Mouse (Mus musculus) myocyte (in vitro differentiated cells): ENCODE results near the gene Nxph4. TPM values are rescaled to one million over a fixed set of nuclear protein-coding genes. Genes with fewer than 3 reads are reported as not detected.

ENCODE experiments used
- H3K27me3 ChIP-seq: one replicate; pipeline ENCODE4 v1.6.1; 2011; ENCODE audit not compliant: control insufficient read depth, insufficient read depth, insufficient read length
- H3K36me3 ChIP-seq: one replicate; pipeline ENCODE4 v1.6.1; 2011; ENCODE audit not compliant: control insufficient read depth, insufficient read depth
- H3K4me2 ChIP-seq: one replicate; pipeline ENCODE4 v1.6.1; 2011; ENCODE audit warnings: low read depth, control low read depth
- H3K4me3 ChIP-seq: one replicate; pipeline ENCODE4 v1.5.1; 2011; ENCODE audit warnings: mild to moderate bottlenecking, control low read depth, moderate library complexity
- H3K79me2 ChIP-seq: one replicate; pipeline ENCODE4 v1.6.1; 2011; ENCODE audit not compliant: control insufficient read depth, insufficient read depth
- H3ac ChIP-seq: one replicate; pipeline ENCODE4 v1.6.1; 2011; ENCODE audit not compliant: control insufficient read depth, insufficient read length
- CEBPB ChIP-seq: IDR thresholded peaks from 2 replicates; pipeline ENCODE4 v1.6.1; 2011; ENCODE audit warnings: mild to moderate bottlenecking, moderate library complexity; ENCODE audit not compliant: poor library complexity, insufficient read depth, severe bottlenecking
- E2F4 ChIP-seq: IDR thresholded peaks from one replicate; pipeline ENCODE4 v1.6.1; 2011; ENCODE audit warnings: mild to moderate bottlenecking, control low read depth, moderate library complexity; ENCODE audit not compliant: insufficient read depth
- MAX ChIP-seq: IDR thresholded peaks from one replicate; pipeline ENCODE4 v1.6.1; 2011; ENCODE audit warnings: low read depth, mild to moderate bottlenecking, control low read depth
- MYOD1 ChIP-seq, 3 experiments: IDR thresholded peaks; one replicate each; pipeline ENCODE4 v1.6.1; 2011; ENCODE audit warnings: control low read depth in 2 of 3, low read depth in 2 of 3, mild to moderate bottlenecking in 2 of 3, moderate library complexity in 1 of 3; ENCODE audit not compliant: insufficient read length in 2 of 3, control insufficient read depth in 1 of 3
- MYOG ChIP-seq, 3 experiments: IDR thresholded peaks; one replicate each; pipeline ENCODE4 v1.6.1; 2011; ENCODE audit warnings: control low read depth in 2 of 3, low read depth in 2 of 3, mild to moderate bottlenecking in 2 of 3; ENCODE audit not compliant: insufficient read length in 2 of 3, control insufficient read depth in 1 of 3, insufficient read depth in 1 of 3
- POLR2A ChIP-seq: IDR thresholded peaks from one replicate; pipeline ENCODE4 v1.6.1; 2011; ENCODE audit warnings: low read depth, mild to moderate bottlenecking, control low read depth, moderate library complexity; ENCODE audit not compliant: insufficient read length
- POLR2AphosphoS2 ChIP-seq: IDR thresholded peaks from one replicate; pipeline ENCODE4 v1.6.1; 2011; ENCODE audit warnings: low read depth, control low read depth; ENCODE audit not compliant: insufficient read length
- REST ChIP-seq: IDR thresholded peaks from one replicate; pipeline ENCODE4 v1.6.1; 2011; ENCODE audit warnings: mild to moderate bottlenecking, control low read depth, moderate library complexity; ENCODE audit not compliant: insufficient read depth, insufficient read length
- SRF ChIP-seq: IDR thresholded peaks from one replicate; pipeline ENCODE4 v1.6.1; 2011; ENCODE audit warnings: low read depth; ENCODE audit not compliant: control insufficient read depth, insufficient read length
- TCF12 ChIP-seq: IDR thresholded peaks from one replicate; pipeline ENCODE4 v1.6.1; 2011; ENCODE audit warnings: mild to moderate bottlenecking, control low read depth; ENCODE audit not compliant: poor library complexity, insufficient read depth, severe bottlenecking
- TCF3 ChIP-seq: IDR thresholded peaks from one replicate; pipeline ENCODE4 v1.6.1; 2011; ENCODE audit warnings: low read depth, control low read depth; ENCODE audit not compliant: insufficient read length
- USF1 ChIP-seq: IDR thresholded peaks from one replicate; pipeline ENCODE4 v1.6.1; 2011; ENCODE audit warnings: low read depth, mild to moderate bottlenecking, control low read depth, moderate library complexity
- polyA plus RNA-seq: library from polyadenylated mRNA; unstranded; fragments of >200 nt; fragmentation: generic; extraction: Trizol; gene quantifications from one replicate; pipeline ENCODE4 v1.2.1, GENCODE M21; 2012; ENCODE audit warnings: missing spikeins

Gene Nxph4
- polyA plus RNA-seq, 1 experiment, result 3.9 TPM

DNA sequence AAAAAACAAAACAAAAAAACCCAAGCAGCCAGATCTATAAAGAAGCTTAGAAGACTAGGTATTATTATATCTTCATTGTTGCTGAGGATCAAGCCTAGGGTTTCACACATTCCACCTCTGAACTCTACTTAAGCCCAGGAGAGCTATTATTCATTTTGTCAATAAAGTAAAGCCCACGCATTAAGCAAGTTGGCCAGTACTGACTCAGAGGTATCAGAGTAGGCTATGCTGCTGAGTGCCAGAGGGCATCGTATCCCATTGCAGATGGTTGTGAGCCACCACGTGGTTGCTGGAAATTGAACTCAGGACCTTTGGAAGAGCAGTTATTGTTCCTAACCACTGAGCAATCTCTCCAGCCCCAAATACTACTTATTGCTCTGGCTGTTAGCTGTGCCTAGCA is 9.6 kb upstream of the Nxph4 start:
- no peaks in the 10 kb centered on the region for H3K79me2 ChIP-seq
- H3K4me2 ChIP-seq, result no peak overlapping the region
- H3K4me3 ChIP-seq, result no peak overlapping the region
- no peak for TF ChIP-seq POLR2AphosphoS2
- no peak for TF ChIP-seq E2F4
- no peak for TF ChIP-seq MYOG (IDR thresholded peaks at IDR 0.05; ENCODE audit: control insufficient read depth in 1 of 3, insufficient read depth in 1 of 3, insufficient read length in 2 of 3, low read depth in 2 of 3)
- no peak for TF ChIP-seq TCF3
- no peak for TF ChIP-seq USF1
- no peak for TF ChIP-seq SRF
- no peak for TF ChIP-seq POLR2A
- no peak for TF ChIP-seq MYOD1 (IDR thresholded peaks at IDR 0.05; ENCODE audit: control insufficient read depth in 1 of 3, insufficient read length in 2 of 3, low read depth in 2 of 3)
- TF ChIP-seq REST, result no peak
- TF ChIP-seq MAX, result no peak
- no peak for TF ChIP-seq CEBPB
- TF ChIP-seq TCF12, result no peak
- no peaks in the 10 kb centered on the region for H3K27me3 ChIP-seq
- peaks cover 21% of the 10 kb centered on the region for H3K36me3 ChIP-seq
- H3ac ChIP-seq, result no peak overlapping the region

DNA sequence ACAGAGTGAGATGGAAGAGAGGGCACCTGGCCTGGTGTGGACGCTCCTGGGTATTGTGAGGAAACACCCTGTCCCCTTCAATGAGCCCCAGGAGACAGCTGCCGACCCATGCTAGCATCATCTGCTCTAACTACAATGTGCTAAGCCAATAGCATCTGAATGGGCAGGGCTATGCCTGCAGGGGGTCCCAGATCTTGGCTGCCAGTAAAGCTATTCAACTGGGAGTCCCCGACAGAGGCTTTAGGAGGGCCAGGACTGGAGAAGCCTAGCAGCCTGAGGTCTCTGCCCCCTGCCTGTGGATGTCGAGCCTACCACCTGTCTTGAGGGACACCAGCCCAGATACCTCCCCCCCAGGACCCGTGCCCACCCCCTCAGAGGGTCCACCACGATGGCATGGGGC is 8.4 kb upstream of the Nxph4 start:
- Histone ChIP-seq H3K4me3 (no peak overlapping the region), H3ac (no peak overlapping the region), H3K27me3 (no peaks in the 10 kb centered on the region), H3K79me2 (no peaks in the 10 kb centered on the region), H3K36me3 (peaks cover 21% of the 10 kb centered on the region), H3K4me2 (no peak overlapping the region)
- TF ChIP-seq SRF (no peak), TCF12 (no peak), MYOG (IDR thresholded peaks at IDR 0.05; ENCODE audit: control insufficient read depth in 1 of 3, insufficient read depth in 1 of 3, insufficient read length in 2 of 3, low read depth in 2 of 3) (no peak), MAX (no peak), MYOD1 (IDR thresholded peaks at IDR 0.05; ENCODE audit: control insufficient read depth in 1 of 3, insufficient read length in 2 of 3, low read depth in 2 of 3) (no peak), TCF3 (no peak), CEBPB (no peak), POLR2AphosphoS2 (no peak), USF1 (no peak), POLR2A (no peak), REST (no peak), E2F4 (no peak)

DNA sequence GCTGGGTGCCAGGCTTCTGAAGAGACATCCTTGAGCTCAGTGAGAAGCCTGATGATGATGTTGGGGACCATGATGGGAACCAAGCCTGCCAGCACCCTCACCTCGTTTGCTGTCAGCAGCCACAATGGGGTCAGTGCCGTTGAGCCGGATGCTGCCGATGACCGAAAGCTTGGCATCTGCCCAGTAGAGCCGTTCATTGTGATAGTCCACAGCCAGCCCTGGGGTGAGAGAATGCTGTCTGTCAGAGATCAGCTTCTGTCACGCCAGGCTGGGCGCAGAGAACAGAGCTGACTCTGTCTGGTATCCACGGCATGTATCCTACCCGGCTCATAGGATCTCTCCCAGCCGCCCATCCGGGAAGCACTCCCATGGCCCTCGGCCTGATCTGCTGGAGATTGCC is 7.7 kb upstream of the Nxph4 start:
- Histone ChIP-seq H3ac (no peak overlapping the region), H3K79me2 (no peaks in the 10 kb centered on the region), H3K4me2 (no peak overlapping the region), H3K4me3 (no peak overlapping the region), H3K27me3 (no peaks in the 10 kb centered on the region), H3K36me3 (peaks cover 17% of the 10 kb centered on the region)
- TF ChIP-seq POLR2AphosphoS2, result peak; percentile 6
- TF ChIP-seq SRF, result no peak

DNA sequence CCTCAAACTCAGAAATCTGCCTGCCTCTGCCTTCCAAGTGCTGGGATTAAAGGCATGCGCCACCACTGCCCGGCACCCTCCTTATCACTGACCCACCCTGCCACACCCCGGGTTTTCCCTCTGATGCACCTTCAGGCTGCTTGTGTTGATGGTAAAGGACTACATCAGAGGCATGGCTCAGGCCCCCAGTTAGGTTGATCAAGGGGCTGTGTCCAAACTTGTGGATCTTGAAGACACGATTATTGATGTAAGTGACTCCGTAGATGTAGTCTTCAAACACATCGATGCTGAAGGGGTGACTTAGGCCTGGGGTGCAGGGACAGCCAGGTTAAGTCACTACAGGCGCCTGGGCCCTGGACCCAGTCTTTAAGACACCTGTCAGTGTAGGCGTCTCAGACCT is 7.2 kb upstream of the Nxph4 start:
- H3K4me2 ChIP-seq, result no peak overlapping the region
- H3K79me2 ChIP-seq, result no peaks in the 10 kb centered on the region
- H3K4me3 ChIP-seq, result no peak overlapping the region
- H3K36me3 ChIP-seq, result peaks cover 17% of the 10 kb centered on the region
- H3K27me3 ChIP-seq, result no peaks in the 10 kb centered on the region
- H3ac ChIP-seq, result no peak overlapping the region
- TF ChIP-seq REST, result no peak
- no peak for TF ChIP-seq TCF3
- TF ChIP-seq MAX, result no peak
- TF ChIP-seq POLR2AphosphoS2, result no peak
- no peak for TF ChIP-seq CEBPB
- TF ChIP-seq MYOD1 (IDR thresholded peaks at IDR 0.05; ENCODE audit: control insufficient read depth in 1 of 3, insufficient read length in 2 of 3, low read depth in 2 of 3), result no peak
- TF ChIP-seq USF1, result no peak
- no peak for TF ChIP-seq MYOG (IDR thresholded peaks at IDR 0.05; ENCODE audit: control insufficient read depth in 1 of 3, insufficient read depth in 1 of 3, insufficient read length in 2 of 3, low read depth in 2 of 3)
- no peak for TF ChIP-seq TCF12
- TF ChIP-seq SRF, result no peak
- TF ChIP-seq E2F4, result no peak
- TF ChIP-seq POLR2A, result no peak

DNA sequence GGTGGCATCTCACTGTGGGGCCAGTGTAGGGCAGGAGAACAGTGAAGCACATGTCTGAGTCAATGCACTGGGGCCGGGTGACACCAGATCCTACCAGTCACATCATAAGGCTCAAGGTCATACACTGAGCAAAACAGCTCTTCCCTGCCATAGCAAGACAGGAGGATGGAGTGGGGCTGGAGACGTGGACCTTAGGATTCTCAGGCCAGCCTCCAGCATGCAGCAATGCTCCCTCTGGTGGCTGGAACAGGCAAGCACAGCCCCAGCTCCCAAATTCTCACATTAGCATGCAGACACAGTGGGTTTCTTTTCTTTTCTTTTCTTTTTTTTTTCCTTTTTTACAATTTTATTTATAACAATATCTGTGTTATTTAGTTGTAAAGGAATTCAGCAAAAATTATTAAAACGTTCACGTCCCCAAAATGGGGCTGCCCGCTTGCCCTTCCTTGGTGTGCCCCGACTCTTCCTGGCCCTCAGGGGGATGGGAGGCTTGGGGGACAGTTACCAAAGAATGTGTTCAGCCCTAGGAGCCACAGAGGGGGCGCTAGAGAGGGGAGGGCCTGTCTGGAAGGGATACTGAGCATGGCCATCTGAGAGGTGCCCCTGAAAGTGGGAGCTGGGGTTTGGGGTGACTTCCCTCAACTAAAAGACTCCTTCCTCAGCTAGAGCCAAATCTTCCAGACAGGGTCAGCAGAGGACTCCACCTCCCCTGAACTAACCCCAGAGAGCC is 3.7 kb upstream of the Nxph4 start:
- TF ChIP-seq POLR2AphosphoS2 (peak; percentile 72), CEBPB (no peak)
- no peaks in the 10 kb centered on the region for H3K79me2 ChIP-seq
- H3ac ChIP-seq, result no peak overlapping the region
- no peak overlapping the region for H3K4me2 ChIP-seq
- peaks cover 8% of the 10 kb centered on the region for H3K27me3 ChIP-seq
- H3K36me3 ChIP-seq, result peaks cover 4% of the 10 kb centered on the region
- H3K4me3 ChIP-seq, result no peak overlapping the region
